Mouse (Mus musculus) B cell, adult 2 months (primary cell): Measurements from ENCODE around the gene Rab25.
A peak's percentile ranks its signal among the peaks of the same experiment; 100 is the strongest.

Experiments used
- DNase-seq, 2 experiments: peaks; one replicate each; pipeline ENCODE4 v3.0.0; 2022

Rab25 gene

GRCm38 (mm10) chr3:88541622-88542401, 6.3 kb downstream of the Rab25 start:
- no peak for DNase-seq

GRCm38 (mm10) chr3:88540085-88540484, 8.0 kb downstream of the Rab25 start:
- DNase-seq, result no peak

- no peak for DNase-seq
Measured at GRCm38 (mm10) chr3:88539397-88539796, 8.7 kb downstream of the Rab25 start.

- DNase-seq, result no peak
Measured at GRCm38 (mm10) chr3:88538271-88539145, 9.6 kb downstream of the Rab25 start.

GRCm38 (mm10) chr3:88537146-88537545, 11.0 kb downstream of the Rab25 start:
- DNase-seq, result no peak

GRCm38 (mm10) chr3:88536103-88536930, 11.8 kb downstream of the Rab25 start:
- DNase-seq, result peak in 1 of 2 experiments; percentile 27

GRCm38 (mm10) chr3:88535527-88535926, 12.6 kb downstream of the Rab25 start:
- no peak for DNase-seq

- DNase-seq, result no peak
Measured at GRCm38 (mm10) chr3:88535005-88535404, 13.1 kb downstream of the Rab25 start.

GRCm38 (mm10) chr3:88533706-88534105, 14.4 kb downstream of the Rab25 start:
- DNase-seq, result no peak

- no peak for DNase-seq
Measured at GRCm38 (mm10) chr3:88532689-88533511, 15.2 kb downstream of the Rab25 start.

GRCm38 (mm10) chr3:88532299-88532674, 15.8 kb downstream of the Rab25 start, which contains the start of gene Mex3a:
Gene Mex3a (plus strand): TSS chr3:88532395.
- peak in 1 of 2 experiments; percentile 24 for DNase-seq

- peak; percentile 88 for DNase-seq
Measured at GRCm38 (mm10) chr3:88531348-88532298, 16.5 kb downstream of the Rab25 start.

GRCm38 (mm10) chr3:88530082-88530864, 17.8 kb downstream of the Rab25 start:
- DNase-seq, result no peak

- DNase-seq, result no peak
Measured at GRCm38 (mm10) chr3:88529204-88530000, 18.7 kb downstream of the Rab25 start.

GRCm38 (mm10) chr3:88528646-88529045, 19.5 kb downstream of the Rab25 start:
- DNase-seq, result no peak

- DNase-seq, result no peak
Measured at GRCm38 (mm10) chr3:88527565-88527964, 20.5 kb downstream of the Rab25 start.

- peak; percentile 90 to 91 for DNase-seq
Measured at GRCm38 (mm10) chr3:88526157-88527131, 21.7 kb downstream of the Rab25 start.

- DNase-seq, result no peak
Measured at GRCm38 (mm10) chr3:88525021-88525420, 23.1 kb downstream of the Rab25 start.
